ENCODE assay signal across 8 mouse cellular contexts in the genomic region with DNA sequence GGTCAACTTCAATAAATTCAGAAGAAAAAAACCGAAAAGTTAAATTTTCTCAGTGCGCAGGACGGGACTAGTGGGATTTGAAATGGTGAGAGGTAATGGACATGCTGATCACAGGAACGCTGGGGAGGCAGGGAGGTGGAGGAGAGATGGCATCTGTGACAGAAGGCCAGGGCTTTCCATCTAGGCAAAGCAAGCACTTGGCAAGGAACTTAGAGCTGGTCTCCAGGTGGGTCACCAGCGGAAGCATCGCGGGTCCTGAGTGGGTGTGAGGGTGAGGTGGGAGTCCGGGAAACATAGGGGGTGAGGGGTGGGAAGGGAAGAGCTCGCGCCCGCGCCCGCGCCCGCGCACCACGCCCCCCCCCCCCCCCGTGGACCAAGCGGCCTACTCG. TPM values are rescaled to one million over a fixed set of nuclear protein-coding genes. Genes with fewer than 3 reads are reported as not detected.
DNase-seq lines count a peak whose midpoint lies in the region; ATAC-seq and TF ChIP-seq lines count a peak whose summit lies in the region.

No protein-coding gene starts in this region.

- H3K4me1 ChIP-seq in kidney, embryonic 14.5 days (ENCODE audit: control insufficient read depth, insufficient read depth, low read length): peaks cover 3% of the 10 kb centered on the region; the same call in 1 of the 2 replicates
- peaks cover 11% of the 10 kb centered on the region for H3K4me1 ChIP-seq in forebrain, embryonic 12.5 days
- H3K4me1 ChIP-seq in limb, embryonic 12.5 days (replicated peaks): peaks cover 10% of the 10 kb centered on the region

- H3K27ac ChIP-seq in kidney, embryonic 14.5 days (ENCODE audit: low read depth, low read length): 0 out of 2 replicates have a peak overlapping the region, but pooled peaks have one; percentile 47
- H3K27ac ChIP-seq in forebrain, embryonic 12.5 days: peak overlapping the region; percentile 94
- peak overlapping the region; percentile 95 for H3K27ac ChIP-seq in limb, embryonic 12.5 days

- WGBS in kidney, embryonic 14.5 days: 24% methylated on average over 8 of the region's 20 CpGs
- 24% methylated on average over 10 of the region's 20 CpGs for WGBS in forebrain, embryonic 12.5 days
- WGBS in limb, embryonic 12.5 days: 35% methylated on average over 8 of the region's 20 CpGs

- peak overlapping the region; percentile 45 for H3K4me2 ChIP-seq in kidney, embryonic 14.5 days (replicated peaks; ENCODE audit: low read depth, low read length)
- peak overlapping the region; percentile 64 for H3K4me2 ChIP-seq in forebrain, embryonic 12.5 days
- H3K4me2 ChIP-seq in limb, embryonic 12.5 days: peak overlapping the region; percentile 69
- H3K4me2 ChIP-seq in myocyte (ENCODE audit: low read depth): peak overlapping the region; percentile 79

- H3K36me3 ChIP-seq in kidney, embryonic 14.5 days (ENCODE audit: control insufficient read depth, insufficient read depth, low read length): no peaks in the 10 kb centered on the region
- H3K36me3 ChIP-seq in forebrain, embryonic 12.5 days (replicated peaks): no peaks in the 10 kb centered on the region
- H3K36me3 ChIP-seq in limb, embryonic 12.5 days: peaks cover 4% of the 10 kb centered on the region; the same call in 1 of the 2 replicates
- H3K36me3 ChIP-seq in myocyte (ENCODE audit: control insufficient read depth, insufficient read depth): no peaks in the 10 kb centered on the region

- H3ac ChIP-seq in myocyte (ENCODE audit: control insufficient read depth, insufficient read length): peak overlapping the region; percentile 95

- H3K9me3 ChIP-seq in kidney, embryonic 14.5 days (ENCODE audit: control insufficient read depth, low read length): no peaks in the 10 kb centered on the region
- H3K9me3 ChIP-seq in forebrain, embryonic 12.5 days: no peaks in the 10 kb centered on the region
- H3K9me3 ChIP-seq in limb, embryonic 12.5 days: no peaks in the 10 kb centered on the region

- peak overlapping the region; percentile 80 for H3K4me3 ChIP-seq in kidney, embryonic 14.5 days (ENCODE audit: low read length)
- peak overlapping the region; percentile 71 for H3K4me3 ChIP-seq in forebrain, embryonic 12.5 days (replicated peaks)
- H3K4me3 ChIP-seq in limb, embryonic 12.5 days (replicated peaks): peak overlapping the region; percentile 79
- H3K4me3 ChIP-seq in myocyte: peak overlapping the region; percentile 42

- peaks cover 10% of the 10 kb centered on the region for H3K79me2 ChIP-seq in myocyte (ENCODE audit: control insufficient read depth, insufficient read depth)

- ATAC-seq in kidney, embryonic 14.5 days (ENCODE audit: low FRiP score, low TSS enrichment): no peak; the same call in 1 of the 2 replicates
- ATAC-seq in forebrain, embryonic 12.5 days (ENCODE audit: low FRiP score): no peak
- peak; percentile 79 for ATAC-seq in limb, embryonic 12.5 days (ENCODE audit: insufficient number of reproducible peaks, insufficient read depth, low FRiP score, low TSS enrichment, low read depth)

- no peak for TF ChIP-seq POLR2A in myocyte (IDR thresholded peaks at IDR 0.05; ENCODE audit: insufficient read length, low read depth)

- no peak for DNase-seq in kidney, postnatal 4 days
- DNase-seq in R1 (ENCODE audit: low read depth, low spot score): peak; percentile 51
- no peak for DNase-seq in thymus, postnatal 10 days (ENCODE audit: low spot score in 2 of 2)
- DNase-seq in right cerebral cortex, adult 18-20 months: no peak

- H3K27me3 ChIP-seq in kidney, embryonic 14.5 days (ENCODE audit: control insufficient read depth, insufficient read depth, low read length): no peaks in the 10 kb centered on the region
- H3K27me3 ChIP-seq in forebrain, embryonic 12.5 days: no peaks in the 10 kb centered on the region
- no peaks in the 10 kb centered on the region for H3K27me3 ChIP-seq in limb, embryonic 12.5 days
- no peaks in the 10 kb centered on the region for H3K27me3 ChIP-seq in myocyte (ENCODE audit: control insufficient read depth, insufficient read depth, insufficient read length)

- H3K9ac ChIP-seq in kidney, embryonic 14.5 days (ENCODE audit: low read depth, low read length): peak overlapping the region; percentile 89
- H3K9ac ChIP-seq in forebrain, embryonic 12.5 days: peak overlapping the region; percentile 92
- H3K9ac ChIP-seq in limb, embryonic 12.5 days (replicated peaks): peak overlapping the region; percentile 94

TF ChIP-seq in myocyte, 11 proteins besides CTCF, POLR2A, EP300 and RAD21:
- TF ChIP-seq MAX (IDR thresholded peaks at IDR 0.05; ENCODE audit: low read depth): no peak
- TF ChIP-seq MYOD1 (IDR thresholded peaks at IDR 0.05; ENCODE audit: control insufficient read depth in 1 of 3, insufficient read length in 2 of 3, low read depth in 2 of 3): no peak
- TF ChIP-seq TCF3 (IDR thresholded peaks at IDR 0.05; ENCODE audit: insufficient read length, low read depth): no peak
- TF ChIP-seq USF1 (IDR thresholded peaks at IDR 0.05; ENCODE audit: low read depth): no peak
- no peak for TF ChIP-seq CEBPB (IDR thresholded peaks at IDR 0.05; ENCODE audit: insufficient read depth, poor library complexity, severe bottlenecking)
- TF ChIP-seq TCF12 (IDR thresholded peaks at IDR 0.05; ENCODE audit: insufficient read depth, poor library complexity, severe bottlenecking): no peak
- TF ChIP-seq SRF (IDR thresholded peaks at IDR 0.05; ENCODE audit: control insufficient read depth, insufficient read length, low read depth): no peak
- TF ChIP-seq MYOG (IDR thresholded peaks at IDR 0.05; ENCODE audit: control insufficient read depth in 1 of 3, insufficient read depth in 1 of 3, insufficient read length in 2 of 3, low read depth in 2 of 3): no peak
- no peak for TF ChIP-seq POLR2AphosphoS2 (IDR thresholded peaks at IDR 0.05; ENCODE audit: insufficient read length, low read depth)
- TF ChIP-seq REST (IDR thresholded peaks at IDR 0.05; ENCODE audit: insufficient read depth, insufficient read length): no peak
- no peak for TF ChIP-seq E2F4 (IDR thresholded peaks at IDR 0.05; ENCODE audit: insufficient read depth)

RNA-seq across cellular contexts. Expression of gene Eid1, which starts 0.3 kb away (rescaled TPM):
- 163 and 167 TPM in 2 replicates for polyA plus RNA-seq in kidney, embryonic 14.5 days (2014; fragmentation: Nextera tagmentation; extraction: Ambion mirVana)
- polyA plus RNA-seq in forebrain, embryonic 12.5 days (2016; fragmentation: Nextera tagmentation; extraction: Ambion mirVana): 297 and 310 TPM in 2 replicates
- polyA plus RNA-seq in limb, embryonic 12.5 days (2016; fragmentation: Nextera tagmentation; extraction: Ambion mirVana): 276 and 293 TPM in 2 replicates
- 24.6 TPM for polyA plus RNA-seq in myocyte (2012; fragmentation: generic; extraction: Trizol)

RNA-seq across cellular contexts. Expression of gene Cep152, which starts 47.6 kb away (rescaled TPM):
- 4.8 and 11.4 TPM in 2 replicates for polyA plus RNA-seq in kidney, embryonic 14.5 days (2014; fragmentation: Nextera tagmentation; extraction: Ambion mirVana)
- polyA plus RNA-seq in forebrain, embryonic 12.5 days (2016; fragmentation: Nextera tagmentation; extraction: Ambion mirVana): 11.4 and 12.2 TPM in 2 replicates
- 9.3 and 9.7 TPM in 2 replicates for polyA plus RNA-seq in limb, embryonic 12.5 days (2016; fragmentation: Nextera tagmentation; extraction: Ambion mirVana)
- 0.80 TPM for polyA plus RNA-seq in myocyte (2012; fragmentation: generic; extraction: Trizol)

RNA-seq across cellular contexts. Expression of gene Shc4, which starts 51.4 kb away (rescaled TPM):
- polyA plus RNA-seq in kidney, embryonic 14.5 days (2014; fragmentation: Nextera tagmentation; extraction: Ambion mirVana): 0.76 and 1.6 TPM in 2 replicates
- 1.5 TPM in 2 replicates for polyA plus RNA-seq in forebrain, embryonic 12.5 days (2016; fragmentation: Nextera tagmentation; extraction: Ambion mirVana)
- 1.1 and 1.2 TPM in 2 replicates for polyA plus RNA-seq in limb, embryonic 12.5 days (2016; fragmentation: Nextera tagmentation; extraction: Ambion mirVana)
- polyA plus RNA-seq in myocyte (2012; fragmentation: generic; extraction: Trizol): 0.49 TPM
